8 mouse cellular contexts compared by ENCODE assay signal in the genomic region with DNA sequence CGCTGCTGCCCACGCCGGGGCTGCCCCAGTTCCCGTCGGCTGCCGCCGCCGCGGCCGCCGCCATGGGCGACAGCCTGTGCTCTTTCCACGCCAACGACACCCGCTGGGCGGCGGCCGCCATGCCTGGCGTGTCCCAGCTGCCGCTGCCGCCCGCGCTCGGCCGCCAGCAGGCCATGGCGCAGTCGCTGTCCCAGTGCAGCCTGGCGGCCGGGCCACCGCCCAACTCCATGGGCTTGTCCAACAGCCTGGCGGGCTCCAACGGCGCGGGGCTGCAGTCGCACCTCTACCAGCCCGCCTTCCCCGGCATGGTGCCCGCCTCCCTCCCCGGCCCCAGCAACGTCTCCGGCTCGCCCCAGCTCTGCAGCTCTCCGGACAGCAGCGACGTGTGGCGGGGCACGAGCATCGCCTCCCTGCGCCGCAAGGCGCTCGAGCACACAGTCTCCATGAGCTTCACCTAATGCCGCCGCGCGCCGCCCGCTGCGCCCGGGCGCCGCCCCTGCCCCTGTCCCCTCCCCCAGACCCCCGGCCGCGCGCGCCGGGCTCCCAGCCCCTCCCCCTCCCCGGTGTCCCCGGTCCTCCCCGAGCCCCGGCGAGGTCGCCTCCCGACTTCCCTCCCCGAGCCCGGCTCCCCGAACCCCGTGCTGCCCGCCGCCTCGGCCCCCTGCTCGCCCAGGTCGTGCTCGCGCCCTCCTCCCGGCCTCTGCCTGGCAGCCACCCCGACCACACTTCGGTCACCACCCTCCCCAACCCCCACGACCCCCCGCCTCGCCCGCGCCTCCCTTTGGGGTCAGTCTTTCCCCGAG. TPM values are rescaled to one million over a fixed set of nuclear protein-coding genes. Genes with fewer than 3 reads are reported as not detected.
DNase-seq lines count a peak whose midpoint lies in the region; ATAC-seq and TF ChIP-seq lines count a peak whose summit lies in the region.

No protein-coding gene starts in this region.

- no peaks in the 10 kb centered on the region for H3K9me3 ChIP-seq in embryonic facial prominence, embryonic 10.5 days
- no peaks in the 10 kb centered on the region for H3K9me3 ChIP-seq in liver, embryonic 15.5 days (replicated peaks)
- H3K9me3 ChIP-seq in stomach, embryonic 15.5 days, result no peaks in the 10 kb centered on the region

- peak overlapping the region; percentile 64 for H3K4me2 ChIP-seq in liver, embryonic 15.5 days
- H3K4me2 ChIP-seq in stomach, embryonic 15.5 days, result peak overlapping the region; percentile 91

- WGBS in embryonic facial prominence, embryonic 10.5 days, result under 1% methylated on average over 93 of the region's 95 CpGs
- WGBS in liver, embryonic 15.5 days (ENCODE audit: insufficient replicate concordance), result 2% methylated on average over 92 of the region's 95 CpGs
- WGBS in stomach, embryonic 15.5 days, result under 1% methylated on average over 74 of the region's 95 CpGs

- CTCF ChIA-PET in Patski (lab: Charles Lee), result no interaction called here

- in situ Hi-C loops in Patski (cut with MboI; ENCODE audit: low pct_unique_long_range_greater_than_20kb), result no loop called here

- no peak for TF ChIP-seq CTCF in Patski (IDR thresholded peaks at IDR 0.05)

- peak; percentile 91 for DNase-seq in heart, adult 11 months
- no peak for DNase-seq in heart, adult 8-10 months (ENCODE audit: low spot score)
- no peak for DNase-seq in Patski (ENCODE audit: low read depth, low spot score)
- peak; percentile 74 for DNase-seq in embryonic facial prominence, embryonic 10.5 days (ENCODE audit: low spot score)
- DNase-seq in layer of hippocampus, adult 11-12 months (ENCODE audit: low spot score), result no peak

- POLR2A ChIA-PET in Patski (lab: Charles Lee), result no interaction called here

- peak overlapping the region; percentile 21 for H3K27ac ChIP-seq in embryonic facial prominence, embryonic 10.5 days (replicated peaks)
- no peak overlapping the region for H3K27ac ChIP-seq in liver, embryonic 15.5 days (replicated peaks)
- no peak overlapping the region for H3K27ac ChIP-seq in stomach, embryonic 15.5 days

- ATAC-seq in Patski, result peak; percentile 31
- peak; percentile 29 to 42; a peak in 2 of 4 replicates for ATAC-seq in hematopoietic stem cell, adult 5-6 weeks (replicated peaks in 1 of 2; ENCODE audit: insufficient read depth in 1 of 2, low FRiP score in 2 of 2, low TSS enrichment in 1 of 2, low read depth in 1 of 2, poor library complexity in 2 of 2, severe bottlenecking in 2 of 2)
- no peak for ATAC-seq in liver, embryonic 15.5 days (ENCODE audit: insufficient read depth)
- peak; percentile 60 for ATAC-seq in stomach, embryonic 15.5 days (ENCODE audit: insufficient read depth, low FRiP score, low read depth)

- no peak overlapping the region for H3K9ac ChIP-seq in liver, embryonic 15.5 days
- H3K9ac ChIP-seq in stomach, embryonic 15.5 days, result no peak overlapping the region

- peak overlapping the region; percentile 59 for H3K4me3 ChIP-seq in embryonic facial prominence, embryonic 10.5 days
- peak overlapping the region; percentile 37 for H3K4me3 ChIP-seq in liver, embryonic 15.5 days (replicated peaks)
- peak overlapping the region; percentile 41 for H3K4me3 ChIP-seq in stomach, embryonic 15.5 days (replicated peaks)

- H3K27me3 ChIP-seq in Patski, result peaks cover 87% of the 10 kb centered on the region
- H3K27me3 ChIP-seq in embryonic facial prominence, embryonic 10.5 days (replicated peaks; ENCODE audit: low read depth, poor library complexity, severe bottlenecking), result peaks cover 100% of the 10 kb centered on the region
- H3K27me3 ChIP-seq in liver, embryonic 15.5 days, result peaks cover 89% of the 10 kb centered on the region
- H3K27me3 ChIP-seq in stomach, embryonic 15.5 days (replicated peaks), result peaks cover 77% of the 10 kb centered on the region

- H3K4me1 ChIP-seq in embryonic facial prominence, embryonic 10.5 days, result peaks cover 22% of the 10 kb centered on the region
- peaks cover 17% of the 10 kb centered on the region for H3K4me1 ChIP-seq in liver, embryonic 15.5 days (replicated peaks)
- H3K4me1 ChIP-seq in stomach, embryonic 15.5 days, result peaks cover 28% of the 10 kb centered on the region

- no peaks in the 10 kb centered on the region for H3K36me3 ChIP-seq in embryonic facial prominence, embryonic 10.5 days (replicated peaks)
- H3K36me3 ChIP-seq in liver, embryonic 15.5 days (replicated peaks), result no peaks in the 10 kb centered on the region
- H3K36me3 ChIP-seq in stomach, embryonic 15.5 days, result no peaks in the 10 kb centered on the region

RNA-seq across cellular contexts. Expression of gene Otp, which starts 8.0 kb away (rescaled TPM):
- not detected for total RNA-seq in heart, adult 8-10 months (2022)
- not detected for polyA plus RNA-seq in Patski (2021)
- 0.47 and 0.78 TPM in 2 replicates for polyA plus RNA-seq in embryonic facial prominence, embryonic 10.5 days (2016; fragmentation: Nextera tagmentation; extraction: Ambion mirVana)
- total RNA-seq in hematopoietic stem cell, adult 5-6 weeks (2017), result not detected in 2 replicates
- polyA plus RNA-seq in liver, embryonic 15.5 days (2015; fragmentation: Nextera tagmentation; extraction: Ambion mirVana), result not detected in 2 replicates
- not detected in 2 replicates for polyA plus RNA-seq in stomach, embryonic 15.5 days (2015; fragmentation: Nextera tagmentation; extraction: Ambion mirVana)

Comparison
In these comparisons a context has a peak if more than half of its experiments do, and no peak if none do; other contexts are left out.
1. DNase-seq: peak in heart, adult 11 months (single experiment) and embryonic facial prominence, embryonic 10.5 days (single experiment); none in heart, adult 8-10 months (single experiment), Patski (single experiment) and layer of hippocampus, adult 11-12 months (single experiment).
2. Peak in every context shown above with its lines, with median percentiles within 50 percentile points of each other: H3K4me3 ChIP-seq.